Mouse (Mus musculus) lung, adult 2 months (tissue): ENCODE measurements around the gene Tmem255a.

Source experiments
- CTCF ChIP-seq: fragments of 200-500 bp; IDR thresholded peaks from 2 replicates; pipeline ENCODE4 v1.5.1; 2011; ENCODE audit warnings: mild to moderate bottlenecking, low read length, control low read depth; ENCODE audit not compliant: insufficient read depth
- POLR2A ChIP-seq: fragments of 200-500 bp; IDR thresholded peaks from 2 replicates; pipeline ENCODE4 v1.6.1; 2011; ENCODE audit warnings: low read depth, mild to moderate bottlenecking, control low read depth, low read length, borderline replicate concordance; ENCODE audit errors: extremely low read depth

DNA sequence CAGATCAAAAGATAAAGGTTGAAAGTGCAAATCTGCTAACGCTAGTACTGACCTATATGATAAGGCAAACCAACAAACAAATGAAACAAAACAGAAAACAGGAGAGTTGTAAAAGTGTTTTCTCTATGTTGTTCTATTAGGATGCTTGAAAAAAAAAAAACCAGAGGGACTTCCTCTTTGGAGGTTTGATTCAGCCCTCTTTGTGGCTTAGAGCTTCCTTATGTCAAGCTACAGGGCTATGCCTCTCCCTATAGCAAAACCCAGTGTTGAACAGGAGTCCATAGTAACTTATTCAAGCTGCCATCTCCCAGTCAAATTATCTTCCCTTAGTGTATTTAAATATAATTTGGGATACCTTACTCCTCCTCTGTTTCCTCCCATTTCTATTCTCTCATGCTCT is 44.8 kb downstream of the Tmem255a start:
- TF ChIP-seq CTCF (no peak), POLR2A (no peak)
